In the genomic region with DNA sequence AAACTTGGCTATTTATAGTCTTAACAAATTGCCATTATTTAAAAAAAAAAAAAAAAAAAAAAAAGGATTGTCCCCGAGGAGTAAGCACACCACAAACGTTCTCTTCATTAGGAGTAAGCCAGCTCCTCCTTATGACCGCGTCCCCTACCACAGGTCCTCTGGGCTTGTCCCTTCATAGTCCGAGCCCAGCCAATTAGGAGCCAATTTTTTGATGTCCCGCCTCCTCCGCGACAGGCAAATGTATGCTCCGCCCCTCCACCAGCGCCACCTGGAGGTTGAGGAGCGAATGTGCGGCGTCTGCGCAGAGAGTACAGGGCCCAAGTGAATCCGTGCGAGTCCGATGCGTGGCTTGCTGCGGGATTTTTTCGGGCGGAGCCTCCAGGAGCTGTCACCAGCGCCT, we compare ENCODE assay signal across 8 mouse cellular contexts. TPM values are rescaled to one million over a fixed set of nuclear protein-coding genes. Genes with fewer than 3 reads are reported as not detected.
DNase-seq lines count a peak whose midpoint lies in the region; ATAC-seq and TF ChIP-seq lines count a peak whose summit lies in the region.

No protein-coding gene starts in this region.

- peaks cover 17% of the 10 kb centered on the region for H3K4me1 ChIP-seq in bone marrow macrophage, adult 2 months (ENCODE audit: control insufficient read depth, insufficient read depth, low read length)
- H3K4me1 ChIP-seq in embryonic facial prominence, embryonic 15.5 days = peaks cover 35% of the 10 kb centered on the region
- peaks cover 38% of the 10 kb centered on the region for H3K4me1 ChIP-seq in limb, embryonic 13.5 days
- H3K4me1 ChIP-seq in midbrain, embryonic 15.5 days = peaks cover 23% of the 10 kb centered on the region

- ATAC-seq in embryonic facial prominence, embryonic 15.5 days (ENCODE audit: insufficient number of reproducible peaks, low FRiP score, low TSS enrichment, low read depth) = peak; percentile 75
- ATAC-seq in limb, embryonic 13.5 days (ENCODE audit: low FRiP score, low read depth) = peak; percentile 80
- ATAC-seq in midbrain, embryonic 15.5 days (replicated peaks) = peak; percentile 93

- H3K27me3 ChIP-seq in embryonic facial prominence, embryonic 15.5 days = no peaks in the 10 kb centered on the region
- no peaks in the 10 kb centered on the region for H3K27me3 ChIP-seq in limb, embryonic 13.5 days
- H3K27me3 ChIP-seq in midbrain, embryonic 15.5 days (replicated peaks) = no peaks in the 10 kb centered on the region

- no peak; the same call in 1 of the 2 replicates for TF ChIP-seq POLR2A in bone marrow macrophage, adult 2 months (IDR thresholded peaks at IDR 0.05; ENCODE audit: borderline replicate concordance, low read depth, low read length)

- H3K4me3 ChIP-seq in bone marrow macrophage, adult 2 months (ENCODE audit: insufficient read depth, low read length) = peak overlapping the region; percentile 53
- peak overlapping the region; percentile 41 for H3K4me3 ChIP-seq in embryonic facial prominence, embryonic 15.5 days (replicated peaks)
- H3K4me3 ChIP-seq in limb, embryonic 13.5 days = peak overlapping the region; percentile 43
- H3K4me3 ChIP-seq in midbrain, embryonic 15.5 days = peak overlapping the region; percentile 34

- no peak overlapping the region for H3K9ac ChIP-seq in embryonic facial prominence, embryonic 15.5 days
- peak overlapping the region; percentile 59; the same call in 1 of the 2 replicates for H3K9ac ChIP-seq in limb, embryonic 13.5 days
- peak overlapping the region; percentile 34; the same call in 1 of the 2 replicates for H3K9ac ChIP-seq in midbrain, embryonic 15.5 days

- H3K9me3 ChIP-seq in embryonic facial prominence, embryonic 15.5 days (replicated peaks) = no peaks in the 10 kb centered on the region
- H3K9me3 ChIP-seq in limb, embryonic 13.5 days = no peaks in the 10 kb centered on the region
- no peaks in the 10 kb centered on the region for H3K9me3 ChIP-seq in midbrain, embryonic 15.5 days

- no peaks in the 10 kb centered on the region for H3K36me3 ChIP-seq in embryonic facial prominence, embryonic 15.5 days
- H3K36me3 ChIP-seq in limb, embryonic 13.5 days = no peaks in the 10 kb centered on the region
- no peaks in the 10 kb centered on the region for H3K36me3 ChIP-seq in midbrain, embryonic 15.5 days (replicated peaks)

- H3K27ac ChIP-seq in bone marrow macrophage, adult 2 months (ENCODE audit: insufficient read depth, low read depth, low read length) = no peak overlapping the region
- no peak overlapping the region for H3K27ac ChIP-seq in embryonic facial prominence, embryonic 15.5 days (replicated peaks)
- no peak overlapping the region for H3K27ac ChIP-seq in limb, embryonic 13.5 days
- H3K27ac ChIP-seq in midbrain, embryonic 15.5 days = peak overlapping the region; percentile 71

- H3K4me2 ChIP-seq in embryonic facial prominence, embryonic 15.5 days (replicated peaks) = peak overlapping the region; percentile 66
- peak overlapping the region; percentile 68 for H3K4me2 ChIP-seq in limb, embryonic 13.5 days (replicated peaks)
- H3K4me2 ChIP-seq in midbrain, embryonic 15.5 days = peak overlapping the region; percentile 51

- DNase-seq in A20 (ENCODE audit: low read depth, low spot score) = peak; percentile 95
- DNase-seq in heart, adult 8-10 months (ENCODE audit: low spot score) = peak; percentile 95
- DNase-seq in kidney, adult 9 months = peak; percentile 96
- DNase-seq in spleen, adult 18-20 months = peak; percentile 86 to 95

- peak; percentile 59; the same call in 1 of the 2 replicates for TF ChIP-seq CTCF in bone marrow macrophage, adult 2 months (IDR thresholded peaks at IDR 0.05; ENCODE audit: low read depth, low read length)

- under 1% methylated on average over 22 of the region's 22 CpGs for WGBS in embryonic facial prominence, embryonic 15.5 days
- 1% methylated on average over 22 of the region's 22 CpGs for WGBS in limb, embryonic 13.5 days
- 0% methylated on average over 22 of the region's 22 CpGs for WGBS in midbrain, embryonic 15.5 days

RNA-seq across cellular contexts. Expression of a gene that starts 14.1 kb away (rescaled TPM):
- 36.9 and 53.8 TPM in 2 replicates for polyA plus RNA-seq in bone marrow macrophage, adult 2 months (2012; ENCODE audit: insufficient read depth, insufficient read length, missing spikeins)
- 114 and 135 TPM in 2 replicates for polyA plus RNA-seq in embryonic facial prominence, embryonic 15.5 days (2015; fragmentation: Nextera tagmentation; extraction: Ambion mirVana)
- total RNA-seq in heart, adult 8-10 months (2022) = 10 to 100 TPM; 46.0 to 59.4 (median 50.9) TPM
- polyA plus RNA-seq in limb, embryonic 13.5 days (2015; fragmentation: Nextera tagmentation; extraction: Ambion mirVana) = 200 and 203 TPM in 2 replicates
- polyA plus RNA-seq in midbrain, embryonic 15.5 days (2015; fragmentation: Nextera tagmentation; extraction: Ambion mirVana) = 144 and 152 TPM in 2 replicates
